Mouse (Mus musculus) E14TG2a.4 (cell line): ENCODE measurements around the gene Klk10.

Experiments
- CTCF ChIP-seq: conservative IDR thresholded peaks from 2 replicates; pipeline ENCODE4 v1.5.1; 2014; ENCODE audit warnings: low read length
- NANOG ChIP-seq: IDR thresholded peaks from 2 replicates; pipeline ENCODE4 v1.6.1; 2014; ENCODE audit warnings: borderline replicate concordance, low read length, mixed read lengths
- POU5F1 ChIP-seq: IDR thresholded peaks from 2 replicates; pipeline ENCODE4 v1.6.1; 2014; ENCODE audit warnings: low read length, borderline replicate concordance

- no peak for TF ChIP-seq CTCF
- TF ChIP-seq POU5F1, result no peak
- TF ChIP-seq NANOG, result no peak
These were observed 10.8 kb downstream of the Klk10 start, which contains the start of gene Klk9 for GRCm38 (mm10) chr7:43791591-43791990.
